Mouse (Mus musculus) spleen, adult 2 months (tissue): ENCODE measurements around the gene Scfd2. TPM values are rescaled to one million over a fixed set of nuclear protein-coding genes. Genes with fewer than 3 reads are reported as not detected.

ENCODE experiments used
- DNase-seq, 2 experiments: peaks; one replicate each; pipeline versions ENCODE4 v3.0.0 to v3.0.0-alpha.2; 2012 to 2021; ENCODE audit warnings: low spot score in 2 of 2, low read depth in 1 of 2
- H3K27ac ChIP-seq: fragments of 200-500 bp; 2 replicates; pipeline ENCODE4 v1.5.1; 2012; ENCODE audit warnings: low read length, inconsistent platforms; ENCODE audit not compliant: insufficient read depth
- H3K27me3 ChIP-seq: fragments of 200-500 bp; 2 replicates; pipeline ENCODE4 v1.6.1; 2012; ENCODE audit warnings: mild to moderate bottlenecking, moderate library complexity, low read length, inconsistent platforms; ENCODE audit not compliant: control insufficient read depth, insufficient read depth
- H3K36me3 ChIP-seq: fragments of 200-500 bp; 2 replicates; pipeline ENCODE4 v1.6.1; 2012; ENCODE audit warnings: mild to moderate bottlenecking, low read length, inconsistent platforms; ENCODE audit not compliant: control insufficient read depth, insufficient read depth
- H3K4me1 ChIP-seq: fragments of 200-500 bp; 2 replicates; pipeline ENCODE4 v1.6.1; 2011; ENCODE audit warnings: inconsistent platforms; ENCODE audit not compliant: control insufficient read depth, insufficient read depth, insufficient read length
- H3K4me3 ChIP-seq: fragments of 200-500 bp; 2 replicates; pipeline ENCODE4 v1.5.1; 2011; ENCODE audit warnings: mild to moderate bottlenecking, inconsistent platforms; ENCODE audit not compliant: insufficient read depth, insufficient read length; ENCODE audit errors: extremely low read depth
- CTCF ChIP-seq: fragments of 200-500 bp; IDR thresholded peaks from 2 replicates; pipeline ENCODE4 v1.5.1; 2011; ENCODE audit warnings: mild to moderate bottlenecking, inconsistent platforms; ENCODE audit not compliant: insufficient read depth, insufficient read length, insufficient replicate concordance; ENCODE audit errors: extremely low read depth
- POLR2A ChIP-seq: fragments of 200-500 bp; IDR thresholded peaks from 2 replicates; pipeline ENCODE4 v1.6.1; 2011; ENCODE audit warnings: low read depth, low read length, inconsistent platforms
- WGBS: fragments of 180-500 bp; shearing (Covaris S2); methylation state at CpG from one replicate; pipeline ENCODE4 v1.1.7; 2018; 5-methylcytosine and 5-hydroxymethylcytosine counted together
- polyA plus RNA-seq: library from polyadenylated mRNA; depleted of rRNA; stranded (reverse); fragments of >200 nt; gene quantifications from 2 replicates; pipeline ENCODE4 v1.2.3, GENCODE M21; 2012

Gene Scfd2
- polyA plus RNA-seq, 1 experiment: 9.5 TPM

- TF ChIP-seq CTCF (no peak), POLR2A (no peak)
- H3K4me3 ChIP-seq: no peak overlapping the region
- H3K36me3 ChIP-seq: no peaks in the 10 kb centered on the region
- DNase-seq: no peak
- H3K27me3 ChIP-seq: no peaks in the 10 kb centered on the region
- H3K27ac ChIP-seq: no peak overlapping the region
- 91% methylated on average over 8 of the region's 8 CpGs for WGBS
- H3K4me1 ChIP-seq: no peaks in the 10 kb centered on the region
Measured at GRCm38 (mm10) chr5:74281480-74281879, 250.1 kb downstream of the Scfd2 start.

GRCm38 (mm10) chr5:74279673-74280072 is 251.9 kb downstream of the Scfd2 start:
- WGBS: 88% methylated on average over 7 of the region's 7 CpGs
- Histone ChIP-seq H3K36me3 (no peaks in the 10 kb centered on the region), H3K4me1 (no peaks in the 10 kb centered on the region), H3K4me3 (no peak overlapping the region), H3K27ac (no peak overlapping the region), H3K27me3 (no peaks in the 10 kb centered on the region)
- no peak for TF ChIP-seq CTCF
- no peak for TF ChIP-seq POLR2A
- DNase-seq: no peak

GRCm38 (mm10) chr5:74278428-74278827 is 253.1 kb downstream of the Scfd2 start:
- no peaks in the 10 kb centered on the region for H3K27me3 ChIP-seq
- no peaks in the 10 kb centered on the region for H3K36me3 ChIP-seq
- no peak overlapping the region for H3K4me3 ChIP-seq
- H3K27ac ChIP-seq: no peak overlapping the region
- no peak for DNase-seq
- no peak for TF ChIP-seq CTCF
- TF ChIP-seq POLR2A: no peak
- no peaks in the 10 kb centered on the region for H3K4me1 ChIP-seq
- 94% methylated on average over 7 of the region's 7 CpGs for WGBS

- Histone ChIP-seq H3K36me3 (no peaks in the 10 kb centered on the region), H3K4me1 (no peaks in the 10 kb centered on the region), H3K4me3 (no peak overlapping the region), H3K27ac (no peak overlapping the region), H3K27me3 (no peaks in the 10 kb centered on the region)
- DNase-seq: peak; percentile 30 to 62
- WGBS: 4% methylated on average over 3 of the region's 3 CpGs
- TF ChIP-seq POLR2A (no peak), CTCF (peak; percentile 74; the same call in 1 of the 2 replicates)
Measured at GRCm38 (mm10) chr5:74277712-74278111, 253.8 kb downstream of the Scfd2 start.

- 93% methylated on average over 5 of the region's 5 CpGs for WGBS
- TF ChIP-seq POLR2A: no peak
- Histone ChIP-seq H3K27ac (no peak overlapping the region), H3K4me1 (no peaks in the 10 kb centered on the region), H3K4me3 (no peak overlapping the region), H3K36me3 (no peaks in the 10 kb centered on the region), H3K27me3 (no peaks in the 10 kb centered on the region)
- DNase-seq: no peak
Measured at GRCm38 (mm10) chr5:74277216-74277615, 254.3 kb downstream of the Scfd2 start.

GRCm38 (mm10) chr5:74273313-74273712 is 258.2 kb downstream of the Scfd2 start:
- H3K36me3 ChIP-seq: no peaks in the 10 kb centered on the region
- DNase-seq: no peak
- TF ChIP-seq CTCF (no peak), POLR2A (no peak)
- no peaks in the 10 kb centered on the region for H3K27me3 ChIP-seq
- no peak overlapping the region for H3K4me3 ChIP-seq
- 73% methylated on average over 3 of the region's 3 CpGs for WGBS
- H3K27ac ChIP-seq: no peak overlapping the region
- no peaks in the 10 kb centered on the region for H3K4me1 ChIP-seq

- TF ChIP-seq CTCF: no peak
- TF ChIP-seq POLR2A: no peak
- no peak for DNase-seq
- H3K4me3 ChIP-seq: no peak overlapping the region
- 89% methylated on average over 5 of the region's 5 CpGs for WGBS
- H3K27ac ChIP-seq: no peak overlapping the region
- H3K27me3 ChIP-seq: no peaks in the 10 kb centered on the region
- H3K36me3 ChIP-seq: no peaks in the 10 kb centered on the region
- H3K4me1 ChIP-seq: no peaks in the 10 kb centered on the region
Measured at GRCm38 (mm10) chr5:74267736-74268369, 263.7 kb downstream of the Scfd2 start.

- no peak for DNase-seq
Measured at GRCm38 (mm10) chr5:74267196-74267595, 264.4 kb downstream of the Scfd2 start.

More at GRCm38 (mm10) chr5:74267196-74267595, 264.4 kb downstream of the Scfd2 start:
- Histone ChIP-seq H3K27me3 (no peaks in the 10 kb centered on the region), H3K27ac (no peak overlapping the region), H3K4me1 (no peaks in the 10 kb centered on the region), H3K4me3 (no peak overlapping the region), H3K36me3 (no peaks in the 10 kb centered on the region)
- WGBS: 74% methylated on average over 1 of the region's 1 CpGs
- TF ChIP-seq CTCF: no peak
- no peak for TF ChIP-seq POLR2A
